ENCODE assay signal across 9 mouse cellular contexts in genomic region chr19:55556168-55556999, GRCm38 (mm10).
DNase-seq lines count a peak whose midpoint lies in the region; ATAC-seq and TF ChIP-seq lines count a peak whose summit lies in the region.
"Had no signal": no experiment of that assay in that cellular context is flagged by ENCODE, and none has a peak within 500 bp of the region (broad histone marks: within the 10 kb centered on the region; RNA-seq: fewer than 3 reads in every experiment).

No protein-coding gene starts in this region.

- H3K4me3 ChIP-seq in thymus, adult 2 months (ENCODE audit: control insufficient read depth, insufficient read depth, low read length) = no peak overlapping the region
- no peak overlapping the region for H3K4me3 ChIP-seq in embryonic facial prominence, embryonic 15.5 days (replicated peaks)
- H3K4me3 ChIP-seq in hindbrain, embryonic 11.5 days (ENCODE audit: low read depth, low read length) = no peak overlapping the region
- H3K4me3 ChIP-seq in megakaryocyte, embryonic 14.5 days (replicated peaks) = peak overlapping the region; percentile 78
- H3K4me3 ChIP-seq: myocyte had no signal

- H3K4me2 ChIP-seq in embryonic facial prominence, embryonic 15.5 days (replicated peaks) = peak overlapping the region; percentile 32
- peak overlapping the region; percentile 29 for H3K4me2 ChIP-seq in hindbrain, embryonic 11.5 days (replicated peaks; ENCODE audit: low read depth, low read length)

- 48% methylated on average over 21 of the region's 21 CpGs for WGBS in thymus, adult 2 months
- WGBS in embryonic facial prominence, embryonic 15.5 days = 24% methylated on average over 21 of the region's 21 CpGs
- 2% methylated on average over 21 of the region's 21 CpGs for WGBS in hindbrain, embryonic 11.5 days

- TF ChIP-seq POLR2A in thymus, adult 2 months (IDR thresholded peaks at IDR 0.05; ENCODE audit: control insufficient read depth, extremely low read depth, insufficient read depth, low read length, poor library complexity) = no peak

- H3K9ac ChIP-seq in embryonic facial prominence, embryonic 15.5 days = no peak overlapping the region
- H3K9ac ChIP-seq in hindbrain, embryonic 11.5 days (ENCODE audit: low read depth, low read length) = no peak overlapping the region

- H3K4me1 ChIP-seq in thymus, adult 2 months (replicated peaks; ENCODE audit: control insufficient read depth, insufficient read depth, low read length) = peaks cover 6% of the 10 kb centered on the region
- H3K4me1 ChIP-seq in embryonic facial prominence, embryonic 15.5 days = peaks cover 22% of the 10 kb centered on the region; the same call in 1 of the 2 replicates
- H3K4me1 ChIP-seq in hindbrain, embryonic 11.5 days (replicated peaks; ENCODE audit: control insufficient read depth, insufficient read depth, low read length) = peaks cover 5% of the 10 kb centered on the region; the same call in 1 of the 2 replicates
- peaks cover 40% of the 10 kb centered on the region for H3K4me1 ChIP-seq in megakaryocyte, embryonic 14.5 days

- H3K36me3 ChIP-seq in thymus, adult 2 months (ENCODE audit: control insufficient read depth, insufficient read depth, low read length) = no peaks in the 10 kb centered on the region
- H3K36me3 ChIP-seq in embryonic facial prominence, embryonic 15.5 days = no peaks in the 10 kb centered on the region
- H3K36me3 ChIP-seq in hindbrain, embryonic 11.5 days (ENCODE audit: control insufficient read depth, insufficient read depth, low read length) = no peaks in the 10 kb centered on the region
- peaks cover 31% of the 10 kb centered on the region for H3K36me3 ChIP-seq in megakaryocyte, embryonic 14.5 days (replicated peaks; ENCODE audit: low read length)

- H3K27ac ChIP-seq in thymus, adult 2 months (ENCODE audit: control insufficient read depth, insufficient read depth, low read length) = no peak overlapping the region
- H3K27ac ChIP-seq in embryonic facial prominence, embryonic 15.5 days (replicated peaks) = 0 out of 2 replicates have a peak overlapping the region, but pooled peaks have one; percentile 8
- peak overlapping the region; percentile 47 for H3K27ac ChIP-seq in hindbrain, embryonic 11.5 days (ENCODE audit: low read depth, low read length)

- peak; percentile 86 for ATAC-seq in embryonic facial prominence, embryonic 15.5 days (ENCODE audit: insufficient number of reproducible peaks, low FRiP score, low TSS enrichment, low read depth)
- peak; percentile 99 for ATAC-seq in hindbrain, embryonic 11.5 days (ENCODE audit: low FRiP score)

- no peaks in the 10 kb centered on the region for H3K9me3 ChIP-seq in embryonic facial prominence, embryonic 15.5 days (replicated peaks)
- H3K9me3 ChIP-seq in hindbrain, embryonic 11.5 days (ENCODE audit: control insufficient read depth, low read length) = no peaks in the 10 kb centered on the region
- H3K9me3 ChIP-seq in megakaryocyte, embryonic 14.5 days = no peaks in the 10 kb centered on the region

- TF ChIP-seq CTCF in thymus, adult 2 months (IDR thresholded peaks at IDR 0.05; ENCODE audit: borderline replicate concordance, control insufficient read depth, extremely low read depth, insufficient read depth, low read length, poor library complexity) = no peak

- H3K27me3 ChIP-seq in thymus, adult 2 months (ENCODE audit: control insufficient read depth, insufficient read depth, low read length) = no peaks in the 10 kb centered on the region
- H3K27me3 ChIP-seq in embryonic facial prominence, embryonic 15.5 days = no peaks in the 10 kb centered on the region
- peaks cover 8% of the 10 kb centered on the region; the same call in 1 of the 2 replicates for H3K27me3 ChIP-seq in hindbrain, embryonic 11.5 days (ENCODE audit: control insufficient read depth, insufficient read depth, low read length)
- H3K27me3 ChIP-seq in megakaryocyte, embryonic 14.5 days (replicated peaks) = no peaks in the 10 kb centered on the region

- DNase-seq in thymus, postnatal 0 days (ENCODE audit: low spot score) = peak; percentile 31
- DNase-seq in thymus, adult 2 months = no peak
- peak; percentile 86 for DNase-seq in hindbrain, embryonic 11.5 days (ENCODE audit: low spot score)
- peak; percentile 43 to 69 for DNase-seq in layer of hippocampus, adult 8-10 months (ENCODE audit: low spot score in 2 of 2)
- DNase-seq in spleen, adult 12 weeks (ENCODE audit: low spot score) = peak; percentile 25
- no peak for DNase-seq in adipocyte (ENCODE audit: low spot score)

Comparison
In these comparisons a context has a peak if more than half of its experiments do, and no peak if none do; other contexts are left out.
1. DNase-seq: peak in thymus, postnatal 0 days (single experiment), hindbrain, embryonic 11.5 days (single experiment), layer of hippocampus, adult 8-10 months (2 of 2) and spleen, adult 12 weeks (single experiment); none in thymus, adult 2 months (single experiment) and adipocyte (single experiment).